Mouse (Mus musculus) thymus, adult 18-20 months (tissue): ENCODE measurements around the gene Ppp3ca.

Source experiments
- DNase-seq, 2 experiments: peaks; one replicate each; pipeline ENCODE4 v3.0.0; 2022; ENCODE audit warnings: mixed read lengths in 2 of 2

Ppp3ca gene

DNA sequence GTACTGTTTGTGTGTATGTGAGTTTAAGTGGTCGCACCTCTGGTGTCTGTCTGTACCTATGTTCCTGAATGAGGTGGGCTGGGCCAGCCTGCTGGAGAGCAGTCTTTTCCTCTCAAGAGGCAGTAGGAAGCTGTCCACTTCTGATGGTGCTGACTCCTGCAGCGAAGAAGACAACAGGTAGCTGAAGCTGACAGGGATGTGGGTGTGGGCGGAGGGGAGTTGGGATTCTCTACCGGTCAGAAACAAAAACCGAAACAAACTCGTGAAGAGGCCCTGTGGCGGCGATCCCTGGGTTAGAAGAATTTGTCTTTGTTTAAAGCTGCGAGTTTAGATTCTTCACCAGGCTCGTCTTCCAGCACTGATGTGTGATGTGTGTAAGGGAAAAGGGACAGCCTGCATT lies 60.1 kb downstream of the Ppp3ca start:
- no peak for DNase-seq

DNA sequence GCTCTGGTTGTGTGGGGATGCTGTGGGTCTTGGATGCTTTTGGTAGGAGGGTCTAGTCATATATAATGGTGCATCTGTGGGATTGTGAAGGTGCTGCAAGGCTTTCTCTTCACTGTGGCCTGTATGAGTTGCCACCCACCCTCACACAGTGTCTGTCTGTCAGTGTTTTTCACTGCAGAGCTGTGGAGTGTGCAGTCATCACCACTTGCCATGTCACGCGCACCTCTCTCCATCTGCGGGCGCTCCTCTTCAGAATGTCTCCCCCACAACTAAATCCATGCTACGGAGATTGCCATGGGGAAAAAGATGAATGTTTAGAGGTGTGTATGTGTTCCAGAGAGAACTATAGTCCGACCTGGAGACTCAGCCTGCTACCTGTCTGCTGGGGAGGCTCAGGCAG lies 61.7 kb downstream of the Ppp3ca start:
- DNase-seq = no peak

DNA sequence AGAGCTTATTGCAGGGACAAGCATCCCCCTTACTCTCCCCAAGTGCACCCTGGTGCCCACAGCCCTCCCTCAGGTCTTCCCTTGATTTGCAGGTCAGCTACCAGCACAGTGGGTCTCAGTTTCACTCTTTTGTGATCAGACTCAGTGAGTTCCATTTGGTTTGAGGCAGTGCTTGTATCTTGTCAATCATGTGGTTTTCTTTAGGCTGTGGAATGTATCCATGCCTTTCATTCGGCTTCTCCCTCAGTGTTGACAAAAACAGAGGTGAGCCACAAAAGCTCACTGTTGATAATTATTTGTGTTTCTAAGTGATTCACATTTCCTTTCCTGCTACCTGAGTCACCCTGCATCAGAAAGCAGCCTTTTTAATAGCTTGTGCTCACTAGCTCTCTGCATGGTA lies 66.1 kb downstream of the Ppp3ca start:
- no peak for DNase-seq

DNA sequence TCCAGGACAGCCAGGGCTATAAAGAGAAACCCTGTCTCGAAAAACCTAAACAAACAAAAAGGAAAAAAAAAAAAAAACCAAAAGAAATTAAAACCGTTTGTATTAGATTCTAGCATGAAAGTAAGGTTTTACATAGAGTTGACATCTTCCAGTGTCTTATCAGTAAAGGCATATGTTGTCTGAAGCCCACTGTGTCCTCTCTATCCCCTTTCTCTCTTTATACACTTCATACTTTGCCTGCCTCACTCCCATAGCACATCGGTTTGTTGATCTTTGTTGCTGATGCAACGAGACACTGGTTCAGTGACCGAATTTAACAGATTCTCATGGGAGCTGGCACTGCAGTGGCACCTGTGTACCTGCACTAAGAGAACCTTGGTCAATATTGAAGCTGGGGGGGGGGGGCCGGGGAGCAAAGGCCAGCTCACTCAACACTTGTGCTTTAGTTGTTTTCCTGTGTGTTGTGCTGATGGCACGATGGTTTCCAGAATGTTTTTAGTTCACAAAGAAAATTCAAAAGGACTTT lies 66.9 kb downstream of the Ppp3ca start:
- no peak for DNase-seq

DNA sequence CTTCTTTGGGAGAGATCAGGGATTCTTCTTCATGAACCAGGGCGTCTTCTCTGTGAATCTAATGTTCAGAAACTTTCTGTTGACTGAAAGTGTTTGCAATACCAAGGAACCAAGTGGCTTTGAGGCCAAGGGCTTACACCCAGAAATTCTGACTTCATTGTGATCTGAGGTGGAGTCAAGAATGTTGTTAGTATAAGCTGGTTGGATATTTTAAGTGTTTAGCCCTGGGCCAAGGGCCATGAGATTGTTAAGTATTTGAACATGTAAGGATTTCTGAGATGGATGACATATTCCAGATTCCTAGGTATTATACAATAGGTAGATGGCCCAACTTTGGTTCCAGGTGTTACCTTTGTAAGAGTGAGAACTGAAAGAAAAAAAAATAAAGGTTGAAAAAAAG lies 68.5 kb downstream of the Ppp3ca start:
- DNase-seq = no peak

DNA sequence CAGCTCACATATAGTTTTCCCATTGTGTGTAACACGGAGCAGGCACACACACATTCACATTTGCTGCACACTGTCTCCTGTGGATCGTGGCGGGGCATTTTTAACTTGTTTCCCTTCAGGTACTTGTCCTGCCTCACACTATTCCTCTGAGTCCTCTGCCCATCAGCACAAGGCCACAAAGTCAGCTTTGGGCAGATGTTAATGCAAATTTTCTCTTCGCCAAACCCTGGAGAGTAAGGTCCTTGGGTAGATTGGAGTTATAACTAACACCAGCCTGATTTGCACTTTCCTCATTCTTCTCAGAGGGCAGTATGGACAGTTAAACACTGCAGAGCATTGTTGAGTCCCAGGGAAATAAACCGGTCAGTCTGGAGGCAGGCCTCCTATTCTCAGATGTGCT lies 69.0 kb downstream of the Ppp3ca start:
- no peak for DNase-seq

DNA sequence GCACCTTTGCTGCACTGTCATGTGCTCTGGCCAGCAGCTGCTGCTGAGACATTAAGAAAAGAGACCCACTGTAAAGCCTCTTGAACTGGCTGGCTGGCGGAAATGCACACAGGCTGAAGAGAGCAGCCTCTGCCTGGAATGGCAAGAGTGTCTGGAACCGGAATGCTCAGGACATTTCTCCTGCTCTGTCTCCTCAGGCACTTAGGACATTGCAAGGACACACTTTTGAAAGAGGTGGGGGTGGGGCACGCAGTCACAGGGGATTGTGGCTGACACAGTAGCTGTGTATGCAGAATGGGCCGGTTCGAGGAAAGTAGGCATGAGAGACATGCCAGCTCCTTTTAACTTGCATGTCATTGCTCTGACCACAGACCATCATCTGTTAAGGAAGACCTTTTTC lies 71.7 kb downstream of the Ppp3ca start:
- no peak for DNase-seq

DNA sequence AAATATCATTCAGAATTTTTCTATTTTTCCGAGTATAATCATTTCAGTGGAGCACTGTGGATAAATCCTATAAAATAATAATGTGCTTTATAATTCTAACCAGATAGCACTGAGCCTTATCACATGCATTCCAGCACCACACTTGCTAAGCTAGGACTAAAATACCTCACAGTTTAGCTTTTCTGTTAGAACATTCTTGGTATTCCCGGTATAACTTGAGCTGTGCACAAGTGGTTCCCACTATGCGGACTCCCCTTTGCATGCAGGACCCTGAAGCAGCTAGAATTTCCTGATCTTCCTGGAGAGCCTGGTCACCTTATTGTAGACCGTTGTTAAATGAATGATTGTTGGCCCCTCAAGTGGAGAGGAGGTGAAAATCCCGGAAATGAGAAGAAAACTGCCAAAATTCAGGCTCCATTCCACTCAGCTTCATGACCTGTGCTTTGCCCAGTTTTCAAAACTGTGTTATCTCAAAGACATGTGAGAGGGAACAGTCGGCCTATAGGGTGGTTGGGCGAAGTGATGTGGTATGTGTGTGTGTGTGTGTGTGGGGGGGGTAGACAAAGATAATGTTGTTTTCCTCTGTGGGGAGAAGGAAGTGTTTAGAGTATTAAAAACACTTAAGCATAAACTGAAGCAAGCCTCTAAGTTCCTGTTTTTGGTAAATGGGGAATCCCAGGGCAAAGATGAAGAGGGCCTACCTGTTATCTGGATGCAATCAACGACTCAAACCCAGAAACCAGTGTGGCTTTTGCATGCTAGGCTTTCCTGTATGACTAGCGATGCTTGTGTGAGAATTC lies 72.5 kb downstream of the Ppp3ca start:
- no peak for DNase-seq

DNA sequence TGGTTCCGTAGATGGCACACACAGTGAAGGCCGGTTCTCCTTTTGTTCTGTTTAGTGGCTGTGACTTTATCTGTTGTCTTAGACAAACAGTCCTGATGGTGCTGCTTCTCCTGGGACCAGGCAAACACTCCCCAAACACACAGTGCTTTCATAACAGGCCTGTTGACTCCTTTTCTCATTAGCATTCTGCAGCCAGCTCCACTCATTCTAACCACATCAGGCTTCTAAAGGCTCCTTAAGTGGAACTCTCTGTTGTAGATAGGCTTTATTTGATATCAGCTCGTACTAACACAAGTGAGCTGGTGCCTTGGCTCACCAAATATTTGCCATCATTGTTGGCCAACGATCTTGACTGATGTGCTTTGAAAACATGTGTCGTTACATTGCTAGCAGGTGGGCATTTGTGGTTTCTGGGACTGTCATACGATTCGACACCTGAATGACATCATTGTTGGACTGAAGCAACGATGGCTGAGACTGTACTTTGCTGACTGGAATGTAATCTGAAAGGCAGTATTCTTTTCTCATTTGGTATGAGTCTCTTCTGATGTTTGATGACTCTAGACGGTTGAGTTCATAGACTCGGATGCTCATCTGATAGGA lies 74.5 kb downstream of the Ppp3ca start:
- DNase-seq = no peak

DNA sequence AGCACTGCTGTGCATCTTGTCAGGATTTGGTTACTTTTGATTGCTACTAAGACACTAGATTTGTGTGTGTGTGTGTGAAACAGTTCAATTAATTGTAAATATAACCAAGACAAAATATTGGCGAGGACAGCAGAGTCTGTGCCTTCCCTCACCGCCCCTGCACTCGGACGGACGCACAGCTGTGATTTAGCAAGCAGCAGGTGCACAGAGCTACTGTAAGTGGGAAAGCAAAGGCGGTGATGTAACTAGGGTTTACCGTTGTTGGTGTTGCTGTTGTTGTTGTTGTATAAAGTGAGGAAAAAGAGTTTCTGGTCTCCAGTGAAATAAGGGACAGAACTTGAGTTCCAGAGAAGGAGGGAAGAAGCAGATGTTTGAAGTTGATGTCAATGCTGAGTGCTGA lies 75.5 kb downstream of the Ppp3ca start:
- no peak for DNase-seq

DNA sequence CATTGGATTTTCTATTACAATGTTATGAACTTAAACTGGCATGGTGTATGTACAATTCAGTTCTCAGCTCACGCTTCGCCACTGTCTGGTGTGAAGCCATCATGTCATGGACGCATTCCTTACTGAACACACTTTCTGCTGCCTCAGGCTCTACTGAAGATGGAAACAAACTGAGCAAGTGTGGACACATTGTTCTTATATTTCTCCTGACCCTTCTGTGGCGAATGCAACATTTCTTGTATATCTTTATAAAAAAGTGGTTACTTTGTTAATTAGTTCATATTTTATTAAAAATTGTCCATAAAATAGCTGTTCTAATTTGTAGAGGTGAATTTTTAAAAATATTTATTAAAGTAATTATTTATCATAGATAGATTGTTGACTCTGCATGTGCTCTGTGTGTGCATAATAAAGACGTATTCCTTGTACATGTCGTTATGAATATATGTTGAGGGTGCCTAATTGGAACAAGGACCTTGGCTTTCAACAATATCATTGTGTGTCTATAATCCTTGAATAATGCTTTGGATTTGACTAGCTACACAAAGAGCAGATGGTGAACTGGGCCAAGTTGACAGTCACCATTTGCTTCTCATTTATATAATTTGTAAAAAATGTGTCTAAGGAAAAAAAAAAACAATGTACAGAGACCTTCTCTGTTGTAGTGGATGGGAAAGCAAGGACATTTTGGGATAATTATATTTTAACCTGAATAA lies 79.0 kb downstream of the Ppp3ca start:
- DNase-seq = no peak

DNA sequence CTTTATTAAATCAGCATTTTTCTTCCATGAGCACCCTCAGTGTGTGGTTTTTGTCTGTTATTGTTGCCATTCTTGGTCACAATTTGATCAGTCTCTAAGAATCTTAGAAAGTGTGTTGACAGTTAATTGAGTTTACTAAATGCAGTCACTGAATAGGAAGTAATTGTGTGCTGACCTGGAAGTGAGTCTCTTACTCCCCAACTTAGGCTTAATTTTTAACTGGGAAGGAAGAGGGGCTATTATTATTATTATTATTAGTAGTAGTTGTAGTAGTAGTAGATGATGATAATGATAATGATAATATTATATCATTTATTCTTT lies 79.5 kb downstream of the Ppp3ca start:
- no peak for DNase-seq

DNA sequence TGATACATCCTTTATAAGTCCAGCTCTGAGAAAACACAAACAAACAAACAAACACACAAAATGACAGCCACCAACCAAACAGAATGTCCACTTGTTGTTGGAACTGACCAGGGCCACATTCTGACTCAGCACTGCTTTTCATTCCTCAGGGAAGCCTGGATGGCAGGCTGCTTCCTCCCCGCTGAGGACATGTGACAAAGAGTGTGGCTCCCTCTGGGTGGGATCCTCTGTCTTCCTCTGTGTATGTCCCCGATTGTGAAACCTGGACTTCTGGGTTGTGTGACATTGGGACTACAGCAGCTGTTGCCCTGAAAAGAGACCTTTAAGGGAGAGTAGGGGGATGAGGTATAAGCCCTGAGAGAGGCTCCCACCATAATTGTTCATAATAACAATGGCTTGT lies 80.0 kb downstream of the Ppp3ca start:
- DNase-seq = no peak

DNA sequence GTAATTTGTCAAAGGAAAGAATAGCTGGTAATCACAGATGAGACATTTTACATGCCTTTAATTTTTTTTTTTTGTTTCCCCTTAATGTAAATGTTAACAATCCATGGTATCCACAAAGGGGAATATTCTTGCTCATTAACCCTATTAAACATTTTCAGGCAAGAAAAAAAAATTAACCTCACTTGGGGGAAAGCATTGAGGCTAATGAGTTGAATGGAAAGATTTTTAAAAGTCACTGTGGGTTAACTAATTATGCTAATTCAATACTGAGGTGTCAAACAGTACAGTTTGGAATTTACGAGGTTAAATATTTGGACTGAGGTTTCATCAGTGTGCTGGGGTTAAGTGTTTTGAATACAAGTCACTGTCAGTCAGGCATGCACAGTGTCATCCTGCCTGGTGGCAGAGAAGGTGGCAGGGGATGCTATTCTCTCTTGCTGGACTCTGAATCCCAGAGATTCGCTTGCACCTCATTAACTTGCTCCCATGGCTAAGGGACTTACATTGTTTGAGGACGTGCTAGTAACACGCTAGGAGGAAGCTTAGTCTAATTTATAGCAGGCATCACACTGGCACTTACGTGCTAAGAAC lies 82.3 kb downstream of the Ppp3ca start:
- DNase-seq = no peak

DNA sequence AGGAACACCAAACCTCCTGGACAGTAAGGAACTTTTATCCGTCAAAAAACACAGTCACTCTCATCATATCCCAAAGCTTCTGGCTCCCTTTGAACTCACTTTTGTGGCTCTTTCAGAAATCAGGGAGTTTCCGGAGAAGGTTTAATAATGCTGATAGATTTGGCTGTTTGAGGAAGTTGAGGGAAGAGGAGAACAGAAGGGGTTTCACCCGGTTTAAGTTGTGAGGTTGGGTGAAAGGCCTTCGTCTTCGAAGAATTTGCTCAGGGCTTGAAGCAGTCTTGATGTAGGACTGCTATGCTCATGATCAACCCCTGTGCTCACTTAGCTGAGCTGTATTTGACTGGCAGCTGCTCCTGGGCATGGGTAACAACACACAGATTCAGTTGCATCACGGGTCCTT lies 86.2 kb downstream of the Ppp3ca start:
- DNase-seq = no peak

DNA sequence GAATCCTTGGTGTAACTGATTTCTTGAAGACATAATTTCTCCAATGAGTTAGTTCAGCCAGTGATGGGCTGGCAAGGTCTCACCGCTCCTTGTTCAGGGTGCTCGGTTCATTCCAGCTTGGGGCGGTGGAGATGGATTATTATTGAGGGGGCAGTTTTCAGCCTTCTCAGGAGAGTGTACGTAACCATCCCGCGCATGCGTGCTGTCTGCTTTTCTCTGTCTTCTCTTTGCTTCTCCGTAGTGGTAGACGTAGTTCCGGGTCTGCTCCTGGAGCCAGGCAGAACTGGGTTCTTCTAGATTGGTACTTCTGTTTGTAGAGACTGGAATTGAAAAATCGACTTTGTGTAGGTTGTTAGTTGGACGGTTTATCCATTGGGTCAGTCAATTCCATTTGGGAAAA lies 89.5 kb downstream of the Ppp3ca start:
- DNase-seq = no peak

DNA sequence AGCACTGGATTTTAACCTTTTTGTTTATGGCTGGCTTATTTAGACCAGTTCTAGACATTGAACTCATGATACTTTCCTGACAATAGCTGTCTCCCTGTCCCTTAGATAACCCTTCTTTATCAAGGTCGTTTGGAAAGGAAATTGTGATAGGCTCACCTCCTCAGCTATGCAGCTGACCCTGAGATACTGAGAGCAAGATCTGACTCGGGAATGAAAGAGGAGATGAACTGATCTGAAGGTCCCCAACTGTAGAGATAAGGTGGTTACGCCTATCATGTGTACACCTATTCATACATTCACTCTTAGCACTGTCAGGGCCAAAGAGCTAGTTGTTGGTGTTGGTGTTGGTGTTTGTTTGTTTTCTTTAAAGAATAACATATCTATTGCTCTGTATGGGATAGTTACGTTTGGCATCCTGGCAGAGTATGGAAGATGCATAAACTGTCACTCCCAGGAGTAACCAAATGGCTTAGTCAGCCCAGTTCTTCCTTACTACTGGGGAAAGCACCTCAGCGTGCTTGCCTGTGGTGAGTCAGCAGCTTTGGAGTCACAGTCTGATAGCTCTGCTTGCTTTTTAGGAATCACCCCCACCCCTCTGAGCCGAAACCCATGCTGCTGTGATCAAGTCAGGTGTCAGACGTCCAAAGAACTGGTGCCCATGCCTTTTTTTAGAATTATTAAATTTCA lies 91.5 kb downstream of the Ppp3ca start:
- no peak for DNase-seq

DNA sequence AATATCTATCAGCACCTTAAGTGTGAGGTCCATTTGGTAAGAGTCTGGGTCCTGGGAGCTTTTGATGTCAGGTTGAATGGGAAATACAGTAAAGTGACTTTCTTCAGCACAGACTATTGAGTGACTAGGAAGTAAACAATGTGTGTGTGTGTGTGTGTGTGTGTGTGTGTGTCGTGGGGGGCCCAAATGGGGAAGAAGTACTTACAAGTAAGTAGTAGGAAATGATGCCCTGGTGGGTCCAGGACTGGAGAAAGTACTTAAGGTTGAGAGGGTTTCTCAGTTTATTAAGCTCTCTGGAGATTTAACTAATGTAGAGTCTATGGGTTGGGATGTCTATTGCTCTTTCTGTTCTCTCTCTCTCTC lies 92.0 kb downstream of the Ppp3ca start:
- DNase-seq = no peak

DNA sequence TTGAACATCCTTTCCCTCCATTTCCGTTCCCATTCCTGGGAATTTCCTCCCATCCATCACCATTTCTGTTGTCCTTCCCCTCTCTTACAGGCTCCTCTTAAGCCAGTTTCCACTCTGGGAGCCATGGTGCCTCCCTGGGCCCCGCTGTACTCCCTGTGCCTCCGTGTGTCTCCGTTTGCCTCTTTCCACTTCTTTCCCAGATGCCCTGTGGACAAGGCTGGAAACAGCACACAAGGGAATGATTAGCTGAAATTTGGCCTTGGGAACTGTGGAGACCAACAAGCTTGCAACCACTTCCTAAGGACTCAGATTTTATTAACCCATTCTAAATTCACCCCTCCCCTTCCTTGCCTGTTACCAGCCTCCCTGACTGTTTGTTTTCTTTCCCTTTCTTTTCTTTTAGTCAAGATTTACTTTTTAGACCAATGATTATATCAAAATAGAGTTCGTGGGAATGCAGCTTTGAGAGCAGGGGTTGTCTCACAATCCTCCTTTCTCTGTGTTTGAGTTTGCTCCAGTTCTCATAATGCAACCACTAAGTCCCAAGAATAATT lies 93.9 kb downstream of the Ppp3ca start:
- no peak for DNase-seq

DNA sequence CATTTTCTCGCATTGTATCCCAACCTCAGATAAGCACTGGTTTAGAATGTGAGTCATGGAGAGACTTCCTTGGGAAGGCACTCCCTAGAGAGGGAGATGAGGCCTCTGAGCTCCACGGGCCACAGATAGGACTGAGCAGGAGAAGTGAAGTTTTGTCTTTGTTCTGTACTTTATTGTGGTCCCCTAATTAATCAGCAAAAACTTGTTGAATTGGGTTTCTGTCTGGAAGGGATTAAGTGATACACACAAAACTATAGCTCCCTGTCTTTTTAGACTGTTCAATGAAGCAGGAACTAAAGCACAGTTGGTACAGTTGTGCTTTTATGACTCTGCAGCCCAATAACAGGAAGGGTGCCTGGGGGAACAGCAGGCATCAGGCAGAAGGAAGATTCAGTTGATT lies 95.6 kb downstream of the Ppp3ca start:
- no peak for DNase-seq

DNA sequence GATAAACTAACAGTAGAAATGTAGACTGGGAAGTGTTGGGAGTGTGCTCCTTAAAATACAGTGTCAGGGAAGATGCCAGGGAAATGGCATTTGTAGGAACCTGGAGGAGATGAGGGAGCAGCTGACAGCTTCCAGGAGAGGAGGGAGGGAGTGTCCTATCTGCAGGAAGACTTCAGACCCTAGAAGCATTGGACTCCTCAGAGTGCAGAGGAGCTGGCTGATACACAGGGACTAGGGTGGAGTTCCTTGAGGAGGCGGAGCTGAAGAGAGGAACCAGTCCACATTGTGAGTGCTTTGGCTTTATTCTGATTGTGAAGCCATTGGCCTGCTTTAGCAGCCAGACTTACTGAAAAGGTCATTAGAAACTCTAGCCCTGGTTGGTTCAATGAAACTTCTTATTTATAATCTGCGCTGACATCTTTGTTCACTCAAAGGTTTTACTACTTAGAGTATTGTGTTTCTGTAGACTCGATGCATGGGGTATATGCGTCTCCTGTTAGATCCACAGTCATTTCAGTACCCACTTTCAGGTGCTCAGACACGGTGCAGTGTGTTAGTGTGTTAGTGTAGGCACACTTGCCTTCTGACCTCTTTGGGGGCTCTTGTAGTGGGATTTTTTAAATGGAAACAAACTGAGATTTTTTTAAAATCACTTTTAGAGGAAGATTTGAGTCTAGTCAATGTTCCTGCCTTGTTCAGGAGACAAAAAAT lies 99.0 kb downstream of the Ppp3ca start:
- DNase-seq = no peak

DNA sequence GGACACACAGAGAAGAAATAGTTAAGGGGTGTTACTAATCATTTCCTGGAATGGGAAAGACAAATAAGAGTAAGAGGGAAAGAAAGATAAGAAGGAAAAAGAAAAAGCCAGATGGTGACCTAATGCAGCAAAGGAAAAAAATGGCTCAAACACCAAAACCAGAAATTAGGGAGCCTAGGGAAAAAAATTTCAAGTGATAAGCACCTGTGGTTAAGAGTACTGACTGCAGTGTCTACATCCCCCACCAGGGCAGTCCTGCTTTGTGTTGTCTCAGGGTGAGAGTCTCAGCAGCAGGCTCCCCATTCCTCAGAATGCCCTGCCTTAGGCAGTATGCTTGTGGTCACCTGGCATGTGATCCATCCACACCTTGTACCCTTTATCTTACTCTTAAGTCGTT lies 99.6 kb downstream of the Ppp3ca start:
- DNase-seq = no peak
